Mouse (Mus musculus) hindbrain, embryonic 16.5 days (tissue): Measurements from ENCODE around the gene Gm17949. TPM values are rescaled to one million over a fixed set of nuclear protein-coding genes. Genes with fewer than 3 reads are reported as not detected.
"Not testable (repeated sequence)": the region's sequence is repeated elsewhere in the genome, so short reads cannot be mapped to it uniquely, and the experiment has no call there.

ENCODE experiments used
- ATAC-seq: fragments of 200-750 bp; cut with Nextera tagmentation; 2 replicates; pipeline ENCODE4 v1.8.0; 2017; ENCODE audit warnings: moderate TSS enrichment, moderate library complexity
- H3K27ac ChIP-seq: fragments of 300-500 bp; sonication (generic); 2 replicates; pipeline ENCODE4 v1.5.1; 2014; ENCODE audit warnings: low read depth, mild to moderate bottlenecking, control low read depth, low read length, moderate library complexity
- H3K27me3 ChIP-seq: fragments of 300-500 bp; sonication (generic); replicated peaks from 2 replicates; pipeline ENCODE4 v1.6.1; 2014; ENCODE audit warnings: low read length; ENCODE audit not compliant: control insufficient read depth, insufficient read depth
- H3K36me3 ChIP-seq: fragments of 300-500 bp; sonication (generic); 2 replicates; pipeline ENCODE4 v1.6.1; 2014; ENCODE audit warnings: mild to moderate bottlenecking, low read length, moderate library complexity, mixed read lengths; ENCODE audit not compliant: control insufficient read depth, insufficient read depth
- H3K4me1 ChIP-seq: fragments of 300-500 bp; sonication (generic); 2 replicates; pipeline ENCODE4 v1.6.1; 2014; ENCODE audit warnings: low read depth, low read length; ENCODE audit not compliant: control insufficient read depth, insufficient read depth
- H3K4me2 ChIP-seq: fragments of 300-500 bp; sonication (generic); 2 replicates; pipeline ENCODE4 v1.6.1; 2014; ENCODE audit warnings: mild to moderate bottlenecking, low read length, control low read depth, moderate library complexity
- H3K4me3 ChIP-seq: fragments of 300-500 bp; sonication (generic); 2 replicates; pipeline ENCODE4 v1.5.1; 2014; ENCODE audit warnings: mild to moderate bottlenecking, low read length, control low read depth, moderate library complexity
- H3K9ac ChIP-seq: fragments of 300-500 bp; sonication (generic); 2 replicates; pipeline ENCODE4 v1.6.1; 2014; ENCODE audit warnings: low read depth, mild to moderate bottlenecking, control low read depth, low read length, moderate library complexity
- H3K9me3 ChIP-seq: fragments of 300-500 bp; sonication (generic); 2 replicates; pipeline ENCODE4 v1.6.1; 2014; ENCODE audit warnings: mild to moderate bottlenecking, low read length, moderate library complexity; ENCODE audit not compliant: control insufficient read depth
- WGBS: fragments of 180-500 bp; shearing (Covaris S2); extraction: QIAGEN DNeasy Blood & Tissue Kit; methylation state at CpG from one replicate; pipeline ENCODE4 v1.1.7; 2014; 5-methylcytosine and 5-hydroxymethylcytosine counted together
- polyA plus RNA-seq: library from polyadenylated mRNA; unstranded; fragments of >200 nt; fragmentation: Nextera tagmentation; extraction: Ambion mirVana; gene quantifications from 2 replicates; pipeline ENCODE4 v1.2.1, GENCODE M21; 2015

Gm17949 gene
- polyA plus RNA-seq, 1 experiment from 2014 or later, result 0.51 TPM

- H3K27ac ChIP-seq, result no peak overlapping the region
- peaks cover 19% of the 10 kb centered on the region for H3K4me1 ChIP-seq
- WGBS, result 53% methylated on average over 8 of the region's 8 CpGs
- no peak for ATAC-seq
- H3K9me3 ChIP-seq, result no peaks in the 10 kb centered on the region
- peak overlapping the region; percentile 39 for H3K9ac ChIP-seq
- peak overlapping the region; percentile 91 for H3K4me2 ChIP-seq
- peaks cover 23% of the 10 kb centered on the region for H3K36me3 ChIP-seq
- peak overlapping the region; percentile 97 for H3K4me3 ChIP-seq
- no peaks in the 10 kb centered on the region for H3K27me3 ChIP-seq
Measured at GRCm38 (mm10) chr17:57029691-57030090, 18.4 kb downstream of the Gm17949 start.

- WGBS, result under 1% methylated on average over 68 of the region's 99 CpGs
- peaks cover 19% of the 10 kb centered on the region for H3K4me1 ChIP-seq
- ATAC-seq, result no peak
Measured at GRCm38 (mm10) chr17:57030931-57031660, 19.8 kb downstream of the Gm17949 start, which contains the start of gene Khsrp. Gene Khsrp, minus strand, starts transcription at chr17:57031522.

GRCm38 (mm10) chr17:57031661-57032420, 20.6 kb downstream of the Gm17949 start:
- no peaks in the 10 kb centered on the region for H3K9me3 ChIP-seq
- ATAC-seq, result peak; percentile 98
- peak overlapping the region; percentile 46 for H3K4me3 ChIP-seq
- peak overlapping the region; percentile 83 for H3K27ac ChIP-seq
- peaks cover 9% of the 10 kb centered on the region; the same call in 1 of the 2 replicates for H3K36me3 ChIP-seq
- no peaks in the 10 kb centered on the region for H3K27me3 ChIP-seq
- peaks cover 19% of the 10 kb centered on the region for H3K4me1 ChIP-seq
- peak overlapping the region; percentile 64 for H3K4me2 ChIP-seq
- WGBS, result under 1% methylated on average over 34 of the region's 38 CpGs
- H3K9ac ChIP-seq, result peak overlapping the region; percentile 58

More at GRCm38 (mm10) chr17:57030931-57031660, 19.8 kb downstream of the Gm17949 start, which contains the start of gene Khsrp:
- peak within 1 kb of the TSS; percentile 97 for H3K4me3 ChIP-seq
- peak within 1 kb of the TSS; percentile 99 for H3K9ac ChIP-seq
- H3K27me3 ChIP-seq, result no peaks in the 10 kb centered on the region
- H3K4me2 ChIP-seq, result peak within 1 kb of the TSS; percentile 91
- H3K27ac ChIP-seq, result peak within 1 kb of the TSS; percentile 97
- H3K36me3 ChIP-seq, result peaks cover 14% of the 10 kb centered on the region; the same call in 1 of the 2 replicates
- no peaks in the 10 kb centered on the region for H3K9me3 ChIP-seq

GRCm38 (mm10) chr17:57032854-57033253, 21.6 kb downstream of the Gm17949 start:
- ATAC-seq, result no peak
- Histone ChIP-seq H3K27ac (no peak overlapping the region), H3K4me1 (peaks cover 19% of the 10 kb centered on the region), H3K4me2 (peak overlapping the region; percentile 64; the same call in 1 of the 2 replicates), H3K9me3 (no peaks in the 10 kb centered on the region), H3K27me3 (no peaks in the 10 kb centered on the region), H3K36me3 (peaks cover 3% of the 10 kb centered on the region; the same call in 1 of the 2 replicates), H3K9ac (no peak overlapping the region), H3K4me3 (no peak overlapping the region)
- 90% methylated on average over 4 of the region's 4 CpGs for WGBS

GRCm38 (mm10) chr17:57038978-57039377, 27.7 kb downstream of the Gm17949 start:
- Histone ChIP-seq H3K4me2 (no peak overlapping the region), H3K27me3 (peaks cover 6% of the 10 kb centered on the region; the same call in 1 of the 2 replicates), H3K9me3 (no peaks in the 10 kb centered on the region), H3K9ac (no peak overlapping the region), H3K27ac (no peak overlapping the region), H3K4me1 (no peaks in the 10 kb centered on the region), H3K36me3 (no peaks in the 10 kb centered on the region), H3K4me3 (no peak overlapping the region)
- ATAC-seq, result no peak
- whole genome bisulfite sequencing, result 44% methylated on average over 8 of the region's 8 CpGs

GRCm38 (mm10) chr17:57041554-57041953, 30.3 kb downstream of the Gm17949 start, which contains the start of gene Slc25a41:
Gene Slc25a41, minus strand, starts transcription at chr17:57041654.
- 75% methylated on average over 8 of the region's 8 CpGs for WGBS
- no peak within 1 kb of the TSS for H3K9ac ChIP-seq
- H3K27me3 ChIP-seq, result peaks cover 6% of the 10 kb centered on the region; the same call in 1 of the 2 replicates
- no peaks in the 10 kb centered on the region for H3K9me3 ChIP-seq
- H3K4me2 ChIP-seq, result no peak within 1 kb of the TSS
- no peak within 1 kb of the TSS for H3K27ac ChIP-seq
- no peak for ATAC-seq
- H3K4me3 ChIP-seq, result no peak within 1 kb of the TSS
- no peaks in the 10 kb centered on the region for H3K4me1 ChIP-seq
- H3K36me3 ChIP-seq, result peaks cover 14% of the 10 kb centered on the region; the same call in 1 of the 2 replicates

GRCm38 (mm10) chr17:57047406-57047805, 36.1 kb downstream of the Gm17949 start:
- Histone ChIP-seq H3K4me2 (no peak overlapping the region), H3K4me1 (no peaks in the 10 kb centered on the region), H3K36me3 (peaks cover 29% of the 10 kb centered on the region), H3K27me3 (no peaks in the 10 kb centered on the region), H3K9me3 (no peaks in the 10 kb centered on the region), H3K9ac (no peak overlapping the region), H3K27ac (no peak overlapping the region), H3K4me3 (no peak overlapping the region)
- 38% methylated on average over 5 of the region's 5 CpGs for WGBS
- ATAC-seq, result no peak

- ATAC-seq, result no peak
- Histone ChIP-seq H3K27me3 (no peaks in the 10 kb centered on the region), H3K9me3 (no peaks in the 10 kb centered on the region), H3K4me3 (no peak overlapping the region), H3K4me1 (no peaks in the 10 kb centered on the region), H3K9ac (no peak overlapping the region), H3K36me3 (peaks cover 41% of the 10 kb centered on the region), H3K4me2 (no peak overlapping the region), H3K27ac (no peak overlapping the region)
- WGBS, result 97% methylated on average over 3 of the region's 3 CpGs
Measured at GRCm38 (mm10) chr17:57048816-57049215, 37.5 kb downstream of the Gm17949 start.

GRCm38 (mm10) chr17:57051679-57052078, 40.4 kb downstream of the Gm17949 start:
- H3K36me3 ChIP-seq, result peaks cover 43% of the 10 kb centered on the region
- H3K4me3 ChIP-seq, H3K9ac ChIP-seq, H3K27me3 ChIP-seq, H3K4me2 ChIP-seq, H3K9me3 ChIP-seq, H3K4me1 ChIP-seq, ATAC-seq, H3K27ac ChIP-seq: not testable (repeated sequence)
- 91% methylated on average over 4 of the region's 4 CpGs for WGBS
